Mouse (Mus musculus) MEL (cell line): ENCODE measurements around the gene Nhlrc4. TPM values are rescaled to one million over a fixed set of nuclear protein-coding genes. Genes with fewer than 3 reads are reported as not detected.

Experiments used
- DNase-seq: peaks from one replicate; pipeline ENCODE4 v3.0.0; 2011; ENCODE audit warnings: low read depth, low spot score
- H3K27ac ChIP-seq: 2 replicates; pipeline ENCODE4 v1.5.1; 2012; ENCODE audit warnings: low read depth, mild to moderate bottlenecking, control low read depth, low read length, moderate library complexity; ENCODE audit not compliant: control insufficient read depth
- H3K27me3 ChIP-seq, 2 experiments: fragments of 150-350 bp in 1 of 2; sonication (generic) in 1 of 2; 2 replicates each; pipeline ENCODE4 v1.6.1; 2012; ENCODE audit warnings: low read length in 2 of 2, mild to moderate bottlenecking in 2 of 2, improper control_type of control experiment in 1 of 2, moderate library complexity in 1 of 2; ENCODE audit not compliant: insufficient read depth in 2 of 2, control insufficient read depth in 1 of 2
- H3K36me3 ChIP-seq, 2 experiments: 2 replicates each; pipeline ENCODE4 v1.6.1; 2012 to 2014; ENCODE audit warnings: low read length in 2 of 2, improper control_type of control experiment in 1 of 2, inconsistent platforms in 1 of 2, mild to moderate bottlenecking in 1 of 2; ENCODE audit not compliant: insufficient read depth in 2 of 2, control insufficient read depth in 1 of 2
- H3K4me1 ChIP-seq, 2 experiments: fragments of 150-350 bp in 1 of 2; sonication (generic) in 1 of 2; 2 replicates each; pipeline ENCODE4 v1.6.1; 2012; ENCODE audit warnings: low read length in 2 of 2, improper control_type of control experiment in 1 of 2, mild to moderate bottlenecking in 1 of 2; ENCODE audit not compliant: insufficient read depth in 2 of 2, control insufficient read depth in 1 of 2
- H3K4me3 ChIP-seq, 2 experiments: fragments of 150-350 bp in 1 of 2; sonication (generic) in 1 of 2; 2 replicates each; pipeline ENCODE4 v1.5.1; 2012; ENCODE audit warnings: low read depth in 2 of 2, low read length in 2 of 2, mild to moderate bottlenecking in 2 of 2, moderate library complexity in 2 of 2, control low read depth in 1 of 2, improper control_type of control experiment in 1 of 2; ENCODE audit not compliant: control insufficient read depth in 1 of 2, insufficient read depth in 1 of 2
- H3K79me2 ChIP-seq: 2 replicates; pipeline ENCODE4 v1.6.1; 2012; ENCODE audit warnings: mild to moderate bottlenecking, low read length, moderate library complexity; ENCODE audit not compliant: control insufficient read depth, poor library complexity, insufficient read depth
- H3K9ac ChIP-seq: 2 replicates; pipeline ENCODE4 v1.6.1; 2012; ENCODE audit warnings: low read depth, mild to moderate bottlenecking, control low read depth, low read length, moderate library complexity; ENCODE audit not compliant: control insufficient read depth, poor library complexity, severe bottlenecking
- H3K9me3 ChIP-seq: fragments of 150-350 bp; sonication (generic); replicated peaks from 2 replicates; pipeline ENCODE4 v1.6.1; 2012; ENCODE audit warnings: mild to moderate bottlenecking, low read length, improper control_type of control experiment, moderate library complexity; ENCODE audit not compliant: insufficient read depth
- BHLHE40 ChIP-seq: IDR thresholded peaks from 2 replicates; pipeline ENCODE4 v1.6.1; 2012; ENCODE audit warnings: low read depth, mild to moderate bottlenecking, inconsistent platforms, low read length, improper control_type of control experiment, borderline replicate concordance
- CHD1 ChIP-seq: IDR thresholded peaks from 2 replicates; pipeline ENCODE4 v1.6.1; 2012; ENCODE audit warnings: low read depth, mild to moderate bottlenecking, inconsistent platforms, low read length, improper control_type of control experiment
- CTCF ChIP-seq, 3 experiments: IDR thresholded peaks in 2 of 3; conservative IDR thresholded peaks in 1 of 3; 2 replicates each; pipeline ENCODE4 v1.5.1; 2011 to 2012; ENCODE audit warnings: low read length in 3 of 3, low read depth in 2 of 3, mild to moderate bottlenecking in 2 of 3, improper control_type of control experiment in 1 of 3, inconsistent platforms in 1 of 3, mixed read lengths in 1 of 3, moderate library complexity in 1 of 3; ENCODE audit not compliant: control insufficient read depth in 1 of 3, insufficient read depth in 1 of 3, poor library complexity in 1 of 3, severe bottlenecking in 1 of 3
- ELF1 ChIP-seq: IDR thresholded peaks from 2 replicates; pipeline ENCODE4 v1.6.1; 2014; ENCODE audit warnings: low read depth, mild to moderate bottlenecking, inconsistent platforms, low read length, improper control_type of control experiment, moderate library complexity
- EP300 ChIP-seq, 2 experiments: IDR thresholded peaks; 2 replicates each; pipeline ENCODE4 v1.6.1; 2011; ENCODE audit warnings: improper control_type of control experiment in 2 of 2, low read length in 2 of 2, low read depth in 1 of 2, mild to moderate bottlenecking in 1 of 2
- GABPA ChIP-seq: IDR thresholded peaks from 2 replicates; pipeline ENCODE4 v1.6.1; 2012; ENCODE audit warnings: low read depth, mild to moderate bottlenecking, inconsistent platforms, low read length, improper control_type of control experiment, moderate library complexity
- GATA1 ChIP-seq: IDR thresholded peaks from 2 replicates; pipeline ENCODE4 v1.6.1; 2011; ENCODE audit warnings: low read depth, low read length, improper control_type of control experiment
- JUND ChIP-seq: IDR thresholded peaks from 2 replicates; pipeline ENCODE4 v1.6.1; 2011; ENCODE audit warnings: low read depth, mild to moderate bottlenecking, improper control_type of control experiment, low read length
- KAT2A ChIP-seq: conservative IDR thresholded peaks from 2 replicates; pipeline ENCODE4 v1.6.1; 2012; ENCODE audit warnings: low read depth, low read length, improper control_type of control experiment, inconsistent platforms
- MAZ ChIP-seq: IDR thresholded peaks from 2 replicates; pipeline ENCODE4 v1.6.1; 2012; ENCODE audit warnings: low read depth, mild to moderate bottlenecking, inconsistent platforms, low read length, improper control_type of control experiment
- MEF2A ChIP-seq: IDR thresholded peaks from 2 replicates; pipeline ENCODE4 v1.6.1; 2014; ENCODE audit warnings: low read depth, mild to moderate bottlenecking, inconsistent platforms, low read length, improper control_type of control experiment; ENCODE audit not compliant: poor library complexity, insufficient replicate concordance, severe bottlenecking; ENCODE audit errors: extremely low read depth
- MXI1 ChIP-seq: IDR thresholded peaks from 2 replicates; pipeline ENCODE4 v1.6.1; 2011; ENCODE audit warnings: mild to moderate bottlenecking, low read depth, low read length, improper control_type of control experiment
- MYB ChIP-seq: IDR thresholded peaks from 2 replicates; pipeline ENCODE4 v1.6.1; 2011; ENCODE audit warnings: mild to moderate bottlenecking, low read depth, low read length, improper control_type of control experiment
- MYC ChIP-seq: IDR thresholded peaks from 2 replicates; pipeline ENCODE4 v1.6.1; 2011; ENCODE audit warnings: low read depth, mild to moderate bottlenecking, low read length, improper control_type of control experiment, moderate library complexity
- NELFE ChIP-seq: IDR thresholded peaks from 2 replicates; pipeline ENCODE4 v1.6.1; 2011; ENCODE audit warnings: low read depth, low read length, improper control_type of control experiment
- POLR2A ChIP-seq, 2 experiments: IDR thresholded peaks; 2 replicates each; pipeline ENCODE4 v1.6.1; 2011 to 2012; ENCODE audit warnings: low read length in 2 of 2, mild to moderate bottlenecking in 2 of 2, control low read depth in 1 of 2, improper control_type of control experiment in 1 of 2, low read depth in 1 of 2, moderate library complexity in 1 of 2; ENCODE audit not compliant: control insufficient read depth in 1 of 2, insufficient read depth in 1 of 2, poor library complexity in 1 of 2
- POLR2AphosphoS2 ChIP-seq: IDR thresholded peaks from 2 replicates; pipeline ENCODE4 v1.6.1; 2011; ENCODE audit warnings: low read length, improper control_type of control experiment
- POLR2AphosphoS5 ChIP-seq: IDR thresholded peaks from 2 replicates; pipeline ENCODE4 v1.6.1; 2012; ENCODE audit warnings: low read depth, borderline replicate concordance, mild to moderate bottlenecking, inconsistent platforms, low read length, moderate library complexity, mixed read lengths
- SIN3A ChIP-seq: IDR thresholded peaks from 2 replicates; pipeline ENCODE4 v1.6.1; 2012; ENCODE audit warnings: low read length, improper control_type of control experiment, inconsistent platforms
- SMC3 ChIP-seq: IDR thresholded peaks from 2 replicates; pipeline ENCODE4 v1.6.1; 2011; ENCODE audit warnings: low read depth, low read length, improper control_type of control experiment
- TAL1 ChIP-seq: IDR thresholded peaks from 2 replicates; pipeline ENCODE4 v1.6.1; 2012; ENCODE audit warnings: mild to moderate bottlenecking, inconsistent platforms, low read length, moderate library complexity, mixed read lengths
- UBTF ChIP-seq: IDR thresholded peaks from 2 replicates; pipeline ENCODE4 v1.6.1; 2012; ENCODE audit warnings: low read depth, mild to moderate bottlenecking, inconsistent platforms, low read length, improper control_type of control experiment, moderate library complexity, borderline replicate concordance; ENCODE audit not compliant: insufficient read depth
- USF1 ChIP-seq: IDR thresholded peaks from 2 replicates; pipeline ENCODE4 v1.6.1; 2014; ENCODE audit warnings: low read depth, mild to moderate bottlenecking, inconsistent platforms, low read length, improper control_type of control experiment, moderate library complexity
- ZC3H11A ChIP-seq: IDR thresholded peaks from 2 replicates; pipeline ENCODE4 v1.6.1; 2012; ENCODE audit warnings: low read depth, mild to moderate bottlenecking, inconsistent platforms, low read length, improper control_type of control experiment
- ZKSCAN1 ChIP-seq: IDR thresholded peaks from 2 replicates; pipeline ENCODE4 v1.6.1; 2012; ENCODE audit warnings: low read depth, mild to moderate bottlenecking, inconsistent platforms, low read length, improper control_type of control experiment, moderate library complexity
- polyA plus RNA-seq, 2 experiments: library from polyadenylated mRNA; stranded (reverse) in 1 of 2; unstranded in 1 of 2; fragments of >175 nt in 1 of 2; fragments of >200 nt in 1 of 2; gene quantifications; 2 replicates each; pipeline versions ENCODE4 v1.2.1 to v1.2.4; 2012; ENCODE audit warnings: low replicate concordance in 2 of 2, low read depth in 1 of 2; ENCODE audit not compliant: insufficient read length in 2 of 2, insufficient read depth in 1 of 2, missing spikeins in 1 of 2
- total RNA-seq: library from RNA; depleted of rRNA; stranded (reverse); fragments of 300-350 nt; gene quantifications from 2 replicates; pipeline ENCODE4 v1.2.3, GENCODE M21; 2012

Nhlrc4 gene
- total and polyA plus RNA-seq, 3 experiments = 0.19 to 0.23 TPM; not detected in 1

GRCm38 (mm10) chr17:25895891-25896290, 48.9 kb downstream of the Nhlrc4 start:
- no peak for DNase-seq
- Histone ChIP-seq H3K4me3 (no peak overlapping the region), H3K79me2 (peaks cover 2% of the 10 kb centered on the region; the same call in 1 of the 2 replicates), H3K27ac (no peak overlapping the region), H3K9ac (no peak overlapping the region), H3K4me1 (no peaks in the 10 kb centered on the region), H3K27me3 (no peaks in the 10 kb centered on the region), H3K36me3 (peaks cover 0 to under 1% of the 10 kb centered on the region in 2 experiments; a peak in 1 of 4 replicates), H3K9me3 (no peaks in the 10 kb centered on the region)
- TF ChIP-seq NELFE (no peak), SIN3A (no peak), POLR2AphosphoS2 (no peak), GATA1 (no peak), POLR2A (IDR thresholded peaks at IDR 0.05; ENCODE audit: control insufficient read depth in 1 of 2, insufficient read depth in 1 of 2, low read depth in 1 of 2, low read length in 2 of 2, poor library complexity in 1 of 2) (no peak), EP300 (IDR thresholded peaks at IDR 0.05; ENCODE audit: low read depth in 1 of 2, low read length in 2 of 2) (no peak), UBTF (no peak), KAT2A (no peak)

- H3K9ac ChIP-seq = no peak overlapping the region
These were observed 49.3 kb downstream of the Nhlrc4 start for GRCm38 (mm10) chr17:25895415-25895814.

More at GRCm38 (mm10) chr17:25895415-25895814, 49.3 kb downstream of the Nhlrc4 start:
- Histone ChIP-seq H3K9me3 (no peaks in the 10 kb centered on the region), H3K27ac (no peak overlapping the region), H3K4me3 (no peak overlapping the region), H3K27me3 (no peaks in the 10 kb centered on the region), H3K4me1 (no peaks in the 10 kb centered on the region), H3K36me3 (no peaks in the 10 kb centered on the region), H3K79me2 (peaks cover 2% of the 10 kb centered on the region; the same call in 1 of the 2 replicates)
- no peak for DNase-seq
- TF ChIP-seq GABPA (no peak), MYC (no peak), CTCF (IDR thresholded peaks at IDR 0.05 in 2 of 3, conservative IDR thresholded peaks at IDR 0.05 in 1 of 3; ENCODE audit: control insufficient read depth in 1 of 3, insufficient read depth in 1 of 3, low read depth in 2 of 3, low read length in 3 of 3, poor library complexity in 1 of 3, severe bottlenecking in 1 of 3) (no peak), ZKSCAN1 (no peak), USF1 (no peak), GATA1 (no peak), UBTF (no peak), MEF2A (no peak), ZC3H11A (no peak), CHD1 (no peak), BHLHE40 (no peak), JUND (no peak), POLR2AphosphoS5 (no peak), ELF1 (no peak), EP300 (IDR thresholded peaks at IDR 0.05; ENCODE audit: low read depth in 1 of 2, low read length in 2 of 2) (no peak), TAL1 (no peak), MAZ (no peak), MXI1 (no peak), SMC3 (no peak), MYB (no peak)
